In the genomic region with DNA sequence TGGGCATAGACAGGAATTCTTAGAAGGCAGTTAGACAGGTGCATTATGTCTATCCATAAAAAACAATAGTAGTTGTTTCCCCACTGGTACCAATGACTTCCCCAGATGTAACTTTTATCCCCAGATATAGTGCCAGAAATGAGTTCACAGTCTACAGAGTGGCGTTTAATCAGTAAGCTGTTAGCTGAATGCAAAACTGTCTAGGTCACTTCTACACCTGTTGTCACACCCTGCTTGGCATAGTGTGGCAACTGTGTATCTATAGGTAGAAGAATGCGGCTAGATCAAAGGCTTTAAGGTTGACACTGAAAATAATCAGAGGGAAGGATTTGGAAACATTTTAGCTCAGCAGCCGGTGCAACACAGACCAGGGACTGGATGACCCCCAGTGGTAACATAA, we compare ENCODE assay signal across 28 mouse cellular contexts. TPM values are rescaled to one million over a fixed set of nuclear protein-coding genes. Genes with fewer than 3 reads are reported as not detected.
A peak's percentile ranks its signal among the peaks of the same experiment; 100 is the strongest.
DNase-seq lines count a peak whose midpoint lies in the region; ATAC-seq and TF ChIP-seq lines count a peak whose summit lies in the region.
"Had no signal": no experiment of that assay in that cellular context is flagged by ENCODE, and none has a peak within 500 bp of the region (broad histone marks: within the 10 kb centered on the region; RNA-seq: fewer than 3 reads in every experiment).

No protein-coding gene starts in this region.

- H3K27ac ChIP-seq in lung, embryonic 15.5 days: peak overlapping the region; percentile 2; the same call in 1 of the 2 replicates
- peak overlapping the region; percentile 74 for H3K27ac ChIP-seq in intestine, embryonic 16.5 days (ENCODE audit: low read length)
- no peak overlapping the region; the same call in 1 of the 2 replicates for H3K27ac ChIP-seq in stomach, postnatal 0 days (replicated peaks)
- H3K27ac ChIP-seq in left cerebral cortex, adult 2 months: no peak overlapping the region
- H3K27ac ChIP-seq: embryonic facial prominence, embryonic 13.5 days; forebrain, embryonic 10.5 days; heart, embryonic 13.5 days; hindbrain, embryonic 10.5 days; liver, embryonic 13.5 days; midbrain, embryonic 12.5 days; neural tube, embryonic 13.5 days had no signal

- H3K27me3 ChIP-seq in lung, embryonic 15.5 days: no peaks in the 10 kb centered on the region; the same call in 1 of the 2 replicates
- H3K27me3 ChIP-seq in intestine, embryonic 16.5 days (replicated peaks; ENCODE audit: control insufficient read depth, insufficient read depth, low read length): no peaks in the 10 kb centered on the region
- H3K27me3 ChIP-seq in stomach, postnatal 0 days (ENCODE audit: control insufficient read depth, insufficient read depth, low read length): no peaks in the 10 kb centered on the region
- H3K27me3 ChIP-seq: embryonic facial prominence, embryonic 13.5 days; liver, embryonic 13.5 days; neural tube, embryonic 13.5 days had no signal

- intact Hi-C loops in left cerebral cortex, adult 2 months (cut with DNase I): loop anchor here (5.0 kb wide), 1 partner anchor 37 kb away; no protein-coding TSS in a partner anchor

- no peak overlapping the region for H3K4me2 ChIP-seq in lung, embryonic 15.5 days
- no peak overlapping the region for H3K4me2 ChIP-seq in intestine, embryonic 16.5 days (ENCODE audit: low read depth, low read length)
- no peak overlapping the region for H3K4me2 ChIP-seq in stomach, postnatal 0 days (replicated peaks; ENCODE audit: low read depth)
- H3K4me2 ChIP-seq: embryonic facial prominence, embryonic 13.5 days; heart, embryonic 13.5 days; liver, embryonic 13.5 days; lung, embryonic 14.5 days; midbrain, embryonic 12.5 days; neural tube, embryonic 13.5 days had no signal

- TF ChIP-seq EP300 in stomach, postnatal 0 days (optimal IDR thresholded peaks at IDR 0.05): no peak

- DNase-seq in kidney, adult 9 months: peak; percentile 46
- DNase-seq in kidney, postnatal 4 days: no peak
- no peak for DNase-seq in lung, postnatal 25 days (ENCODE audit: low spot score)
- DNase-seq in stomach, postnatal 0 days (ENCODE audit: low spot score): no peak
- no peak for DNase-seq in left cerebral cortex, adult 2 months (ENCODE audit: extremely low spot score in 1 of 2, low spot score in 2 of 2)
- DNase-seq: adrenal gland, postnatal 25 days; B cell, adult 2 months; cerebellum, adult 11-12 months; cerebellum, adult 9-11 months; gastrocnemius, postnatal 10 days; heart, postnatal 10 days; kidney, adult 18-20 months; kidney, postnatal 10 days; liver, embryonic 13.5 days; lung, embryonic 14.5 days; lung, postnatal 36 days; right cerebral cortex, postnatal 4 days; thymus, postnatal 14 days had no signal

- H3K4me3 ChIP-seq in lung, embryonic 15.5 days: no peak overlapping the region
- no peak overlapping the region for H3K4me3 ChIP-seq in intestine, embryonic 16.5 days (ENCODE audit: low read length)
- H3K4me3 ChIP-seq in stomach, postnatal 0 days (ENCODE audit: low read depth, low read length): no peak overlapping the region
- no peak overlapping the region for H3K4me3 ChIP-seq in left cerebral cortex, adult 2 months
- H3K4me3 ChIP-seq: embryonic facial prominence, embryonic 13.5 days; forebrain, embryonic 10.5 days; heart, embryonic 13.5 days; hindbrain, embryonic 10.5 days; liver, embryonic 13.5 days; midbrain, embryonic 12.5 days; neural tube, embryonic 13.5 days had no signal

- ATAC-seq in lung, embryonic 15.5 days (ENCODE audit: borderline replicate concordance, extremely low read depth, low FRiP score, low TSS enrichment): no peak
- ATAC-seq in intestine, embryonic 16.5 days: peak; percentile 78
- ATAC-seq in stomach, postnatal 0 days (ENCODE audit: low FRiP score, low TSS enrichment): 0 out of 2 replicates have a peak, but pooled peaks have one; percentile 39
- ATAC-seq: forebrain, embryonic 16.5 days; hindbrain, embryonic 16.5 days had no signal

- TF ChIP-seq CTCF in stomach, postnatal 0 days (IDR thresholded peaks at IDR 0.05; ENCODE audit: low read depth): no peak
- no peak for TF ChIP-seq CTCF in left cerebral cortex, adult 2 months (IDR thresholded peaks at IDR 0.05)

- no peaks in the 10 kb centered on the region for H3K36me3 ChIP-seq in lung, embryonic 15.5 days
- no peaks in the 10 kb centered on the region for H3K36me3 ChIP-seq in intestine, embryonic 16.5 days (ENCODE audit: control insufficient read depth, insufficient read depth, low read length)
- H3K36me3 ChIP-seq in stomach, postnatal 0 days (ENCODE audit: control insufficient read depth, insufficient read depth, low read length): no peaks in the 10 kb centered on the region
- H3K36me3 ChIP-seq: embryonic facial prominence, embryonic 13.5 days; forebrain, embryonic 10.5 days; heart, embryonic 13.5 days; hindbrain, embryonic 10.5 days; liver, embryonic 13.5 days; midbrain, embryonic 12.5 days; neural tube, embryonic 13.5 days had no signal

- WGBS in lung, embryonic 15.5 days: 41% methylated on average over 3 of the region's 3 CpGs
- WGBS in intestine, embryonic 16.5 days: 54% methylated on average over 3 of the region's 3 CpGs
- WGBS in stomach, postnatal 0 days: 36% methylated on average over 3 of the region's 3 CpGs

- peaks cover 20% of the 10 kb centered on the region for H3K4me1 ChIP-seq in lung, embryonic 15.5 days
- H3K4me1 ChIP-seq in intestine, embryonic 16.5 days (ENCODE audit: control insufficient read depth, insufficient read depth, low read length): peaks cover 7% of the 10 kb centered on the region
- H3K4me1 ChIP-seq in stomach, postnatal 0 days (replicated peaks; ENCODE audit: control insufficient read depth, insufficient read depth): no peaks in the 10 kb centered on the region
- H3K4me1 ChIP-seq: heart, embryonic 13.5 days; liver, embryonic 13.5 days; midbrain, embryonic 12.5 days; neural tube, embryonic 13.5 days had no signal

- no peak overlapping the region for H3K9ac ChIP-seq in lung, embryonic 15.5 days
- no peak overlapping the region for H3K9ac ChIP-seq in intestine, embryonic 16.5 days (ENCODE audit: low read depth, low read length)
- H3K9ac ChIP-seq in stomach, postnatal 0 days (ENCODE audit: low read length): no peak overlapping the region
- H3K9ac ChIP-seq: embryonic facial prominence, embryonic 13.5 days; heart, embryonic 13.5 days; liver, embryonic 13.5 days; lung, embryonic 14.5 days; midbrain, embryonic 12.5 days; neural tube, embryonic 13.5 days had no signal

- no peaks in the 10 kb centered on the region for H3K9me3 ChIP-seq in lung, embryonic 15.5 days
- H3K9me3 ChIP-seq in intestine, embryonic 16.5 days (ENCODE audit: control insufficient read depth, low read length): no peaks in the 10 kb centered on the region
- H3K9me3 ChIP-seq in stomach, postnatal 0 days (ENCODE audit: control insufficient read depth, low read length): no peaks in the 10 kb centered on the region
- H3K9me3 ChIP-seq: embryonic facial prominence, embryonic 13.5 days; forebrain, embryonic 10.5 days; heart, embryonic 13.5 days; hindbrain, embryonic 10.5 days; liver, embryonic 13.5 days; midbrain, embryonic 12.5 days; neural tube, embryonic 13.5 days had no signal

RNA-seq across cellular contexts. Expression of a gene that starts 29.8 kb away (rescaled TPM):
- 121 and 129 TPM in 2 replicates for polyA plus RNA-seq in lung, embryonic 15.5 days (2015; fragmentation: Nextera tagmentation; extraction: Ambion mirVana)
- polyA plus RNA-seq in intestine, embryonic 16.5 days (2015; fragmentation: Nextera tagmentation; extraction: Ambion mirVana): 86.3 and 90.6 TPM in 2 replicates
- 50.0 and 52.4 TPM in 2 replicates for polyA plus RNA-seq in stomach, postnatal 0 days (2015; fragmentation: Nextera tagmentation; extraction: Ambion mirVana)
- total RNA-seq in left cerebral cortex, adult 2 months (2021): 10 to 100 TPM; 35.6 to 36.0 TPM

Comparison
In these comparisons a context has a peak if more than half of its experiments do, and no peak if none do; other contexts are left out.
1. H3K27ac ChIP-seq: peak in lung, embryonic 15.5 days (single experiment) and intestine, embryonic 16.5 days (single experiment); none in stomach, postnatal 0 days (single experiment) and left cerebral cortex, adult 2 months (single experiment).